Mouse (Mus musculus) subcutaneous adipose tissue, adult 2 months (tissue): Measurements from ENCODE around the gene Gys2. TPM values are rescaled to one million over a fixed set of nuclear protein-coding genes. Genes with fewer than 3 reads are reported as not detected.

Experiments used
- polyA plus RNA-seq: library from polyadenylated mRNA; depleted of rRNA; stranded (reverse); fragments of >200 nt; gene quantifications from 2 replicates; pipeline ENCODE4 v1.2.3, GENCODE M21; 2012; ENCODE audit warnings: low replicate concordance; rRNA removed

The Gys2 gene
- 7.4 and 31.5 TPM in 2 replicates for polyA plus RNA-seq

GRCm38 (mm10) chr6:142472801-142473203, at the start of gene Gys2:
Gene Gys2 (minus strand): TSS chr6:142473109.

GRCm38 (mm10) chr6:142507785-142508162, 34.9 kb upstream of the Gys2 start, which contains the start of gene Ldhb:
Gene Ldhb (minus strand): TSS chr6:142507957.

GRCm38 (mm10) chr6:142412906-142413491, 59.9 kb downstream of the Gys2 start, which contains the start of gene Spx:
Gene Spx (plus strand): TSS chr6:142413441.

GRCm38 (mm10) chr6:142387011-142387754, 85.7 kb downstream of the Gys2 start, which contains the start of the genes Recql and Golt1b:
Gene Recql (minus strand): TSS chr6:142387087.
Gene Golt1b (plus strand): TSS chr6:142387221.

Other genes with a start within 250 kb of the Gys2 start
- not detected in 2 replicates for gene Iapp, start 174.7 kb downstream of the Gys2 start, polyA plus RNA-seq
- gene Slco1a5, start 150.1 kb downstream of the Gys2 start, polyA plus RNA-seq: 0.06 TPM in 1 of 2 replicates, not detected in the other
- gene Pyroxd1, start 127.5 kb downstream of the Gys2 start, polyA plus RNA-seq: 4.8 and 5.3 TPM in 2 replicates
- gene Recql, start 86.0 kb downstream of the Gys2 start, polyA plus RNA-seq: 7.2 and 7.6 TPM in 2 replicates
- 10.6 and 16.0 TPM in 2 replicates for gene Golt1b, start 85.9 kb downstream of the Gys2 start, polyA plus RNA-seq
- gene Spx, start 59.7 kb downstream of the Gys2 start, polyA plus RNA-seq: 0.57 and 1.1 TPM in 2 replicates
- 189 and 330 TPM in 2 replicates for gene Ldhb, start 34.8 kb upstream of the Gys2 start, polyA plus RNA-seq
- 28.7 and 49.8 TPM in 2 replicates for gene Kcnj8, start 98.5 kb upstream of the Gys2 start, polyA plus RNA-seq
- 12.2 and 20.2 TPM in 2 replicates for gene Abcc9, start 229.2 kb upstream of the Gys2 start, polyA plus RNA-seq